Mouse (Mus musculus): ENCODE measurements around the gene Eva1a. TPM values are rescaled to one million over a fixed set of nuclear protein-coding genes. Genes with fewer than 3 reads are reported as not detected.

The Eva1a gene
- polyA plus RNA-seq, 2 experiments, result 15.7 to 23.4 TPM

- TF ChIP-seq POLR2A (IDR thresholded peaks at IDR 0.05; ENCODE audit: borderline replicate concordance, extremely low read depth, insufficient read depth, insufficient read length), result no peak
- Histone ChIP-seq H3K4me3 (replicated peaks; ENCODE audit: low read length) (no peak overlapping the region), H3K4me1 (ENCODE audit: control insufficient read depth, insufficient read depth, low read length) (peaks cover 25% of the 10 kb centered on the region), H3K36me3 (ENCODE audit: control insufficient read depth, insufficient read depth, low read length) (no peaks in the 10 kb centered on the region), H3K27me3 (ENCODE audit: control insufficient read depth, insufficient read depth, low read length) (no peaks in the 10 kb centered on the region), H3K27ac (replicated peaks; ENCODE audit: low read depth, low read length) (peak overlapping the region; percentile 41), H3K4me2 (replicated peaks; ENCODE audit: low read depth, low read length, severe bottlenecking) (no peak overlapping the region), H3K9ac (ENCODE audit: low read depth, low read length, severe bottlenecking) (no peak overlapping the region), H3K9me3 (ENCODE audit: control insufficient read depth, low read length) (no peaks in the 10 kb centered on the region)
- DNase-seq (ENCODE audit: low spot score) (no peak), ATAC-seq (ENCODE audit: low FRiP score, low read depth) (no peak)
- 78% methylated on average over 8 of the region's 8 CpGs for WGBS
These were observed 10.7 kb downstream of the Eva1a start for GRCm38 (mm10) chr6:82051569-82051968.

- DNase-seq (ENCODE audit: low spot score) (no peak), ATAC-seq (ENCODE audit: low FRiP score, low read depth) (0 out of 2 replicates have a peak, but pooled peaks have one; percentile 21)
- Histone ChIP-seq H3K4me2 (replicated peaks; ENCODE audit: low read depth, low read length, severe bottlenecking) (peak overlapping the region; percentile 4), H3K4me1 (ENCODE audit: control insufficient read depth, insufficient read depth, low read length) (peaks cover 31% of the 10 kb centered on the region), H3K9me3 (ENCODE audit: control insufficient read depth, low read length) (no peaks in the 10 kb centered on the region), H3K27me3 (ENCODE audit: control insufficient read depth, insufficient read depth, low read length) (no peaks in the 10 kb centered on the region), H3K27ac (replicated peaks; ENCODE audit: low read depth, low read length) (peak overlapping the region; percentile 67), H3K36me3 (ENCODE audit: control insufficient read depth, insufficient read depth, low read length) (no peaks in the 10 kb centered on the region), H3K9ac (ENCODE audit: low read depth, low read length, severe bottlenecking) (no peak overlapping the region), H3K4me3 (replicated peaks; ENCODE audit: low read length) (no peak overlapping the region)
- no peak for TF ChIP-seq POLR2A (IDR thresholded peaks at IDR 0.05; ENCODE audit: borderline replicate concordance, extremely low read depth, insufficient read depth, insufficient read length)
- 69% methylated on average over 6 of the region's 6 CpGs for WGBS
These were observed 11.3 kb downstream of the Eva1a start for GRCm38 (mm10) chr6:82052047-82052725.

- no peaks in the 10 kb centered on the region for H3K36me3 ChIP-seq (ENCODE audit: control insufficient read depth, insufficient read depth, low read length)
- H3K4me3 ChIP-seq (replicated peaks; ENCODE audit: low read length), result no peak overlapping the region
- peak overlapping the region; percentile 4 for H3K4me2 ChIP-seq (replicated peaks; ENCODE audit: low read depth, low read length, severe bottlenecking)
- DNase-seq (ENCODE audit: low spot score) (peak; percentile 80), ATAC-seq (ENCODE audit: low FRiP score, low read depth) (peak; percentile 72)
- H3K27ac ChIP-seq (replicated peaks; ENCODE audit: low read depth, low read length), result peak overlapping the region; percentile 67
- 24% methylated on average over 2 of the region's 2 CpGs for WGBS
- H3K27me3 ChIP-seq (ENCODE audit: control insufficient read depth, insufficient read depth, low read length), result no peaks in the 10 kb centered on the region
- no peak for TF ChIP-seq POLR2A (IDR thresholded peaks at IDR 0.05; ENCODE audit: borderline replicate concordance, extremely low read depth, insufficient read depth, insufficient read length)
- H3K9ac ChIP-seq (ENCODE audit: low read depth, low read length, severe bottlenecking), result no peak overlapping the region
- H3K9me3 ChIP-seq (ENCODE audit: control insufficient read depth, low read length), result no peaks in the 10 kb centered on the region
- H3K4me1 ChIP-seq (ENCODE audit: control insufficient read depth, insufficient read depth, low read length), result peaks cover 35% of the 10 kb centered on the region
These were observed 11.9 kb downstream of the Eva1a start for GRCm38 (mm10) chr6:82052726-82053118.

- Histone ChIP-seq H3K9me3 (ENCODE audit: control insufficient read depth, low read length) (no peaks in the 10 kb centered on the region), H3K27me3 (ENCODE audit: control insufficient read depth, insufficient read depth, low read length) (no peaks in the 10 kb centered on the region), H3K4me2 (replicated peaks; ENCODE audit: low read depth, low read length, severe bottlenecking) (no peak overlapping the region), H3K9ac (ENCODE audit: low read depth, low read length, severe bottlenecking) (no peak overlapping the region), H3K4me1 (ENCODE audit: control insufficient read depth, insufficient read depth, low read length) (peaks cover 45% of the 10 kb centered on the region), H3K27ac (replicated peaks; ENCODE audit: low read depth, low read length) (no peak overlapping the region), H3K4me3 (replicated peaks; ENCODE audit: low read length) (no peak overlapping the region), H3K36me3 (ENCODE audit: control insufficient read depth, insufficient read depth, low read length) (no peaks in the 10 kb centered on the region)
- ATAC-seq (ENCODE audit: low FRiP score, low read depth) (no peak), DNase-seq (ENCODE audit: low spot score) (no peak)
- no peak for TF ChIP-seq POLR2A (IDR thresholded peaks at IDR 0.05; ENCODE audit: borderline replicate concordance, extremely low read depth, insufficient read depth, insufficient read length)
- 71% methylated on average over 7 of the region's 7 CpGs for WGBS
These were observed 14.0 kb downstream of the Eva1a start for GRCm38 (mm10) chr6:82054854-82055253.

GRCm38 (mm10) chr6:82059896-82060295 lies 19.1 kb downstream of the Eva1a start:
- Histone ChIP-seq H3K9me3 (ENCODE audit: control insufficient read depth, low read length) (no peaks in the 10 kb centered on the region), H3K27ac (replicated peaks; ENCODE audit: low read depth, low read length) (no peak overlapping the region), H3K4me1 (ENCODE audit: control insufficient read depth, insufficient read depth, low read length) (peaks cover 20% of the 10 kb centered on the region), H3K27me3 (ENCODE audit: control insufficient read depth, insufficient read depth, low read length) (no peaks in the 10 kb centered on the region), H3K4me2 (replicated peaks; ENCODE audit: low read depth, low read length, severe bottlenecking) (no peak overlapping the region), H3K9ac (ENCODE audit: low read depth, low read length, severe bottlenecking) (no peak overlapping the region), H3K36me3 (ENCODE audit: control insufficient read depth, insufficient read depth, low read length) (no peaks in the 10 kb centered on the region), H3K4me3 (replicated peaks; ENCODE audit: low read length) (no peak overlapping the region)
- DNase-seq (ENCODE audit: low spot score) (no peak), ATAC-seq (ENCODE audit: low FRiP score, low read depth) (no peak)
- WGBS, result 68% methylated on average over 7 of the region's 7 CpGs
- TF ChIP-seq POLR2A (IDR thresholded peaks at IDR 0.05; ENCODE audit: borderline replicate concordance, extremely low read depth, insufficient read depth, insufficient read length), result no peak
